Mouse (Mus musculus): ENCODE results near the gene Hexdc.

GRCm38 (mm10) chr11:121203859-121204160 lies 423 bp upstream of the Hexdc start:
- TF ChIP-seq CTCF (IDR thresholded peaks at IDR 0.05; ENCODE audit: low read depth, low read length) = no peak
- no peak for TF ChIP-seq POLR2A (IDR thresholded peaks at IDR 0.05; ENCODE audit: borderline replicate concordance, low read depth, low read length)

Measured in bone marrow macrophage, adult 2 months (primary cell).